Mouse (Mus musculus) urinary bladder, adult 2 months (tissue): ENCODE results near the gene Lhfp. TPM values are rescaled to one million over a fixed set of nuclear protein-coding genes. Genes with fewer than 3 reads are reported as not detected.
A peak's percentile ranks its signal among the peaks of the same experiment; 100 is the strongest.

Experiments
- DNase-seq: peaks from one replicate; pipeline ENCODE4 v3.0.0; 2022; ENCODE audit warnings: low spot score
- polyA plus RNA-seq: library from polyadenylated mRNA; depleted of rRNA; stranded (reverse); fragments of >200 nt; gene quantifications from 2 replicates; pipeline ENCODE4 v1.2.3, GENCODE M21; 2012; rRNA removed

Gene Lhfp
- polyA plus RNA-seq: 112 and 123 TPM in 2 replicates

DNA sequence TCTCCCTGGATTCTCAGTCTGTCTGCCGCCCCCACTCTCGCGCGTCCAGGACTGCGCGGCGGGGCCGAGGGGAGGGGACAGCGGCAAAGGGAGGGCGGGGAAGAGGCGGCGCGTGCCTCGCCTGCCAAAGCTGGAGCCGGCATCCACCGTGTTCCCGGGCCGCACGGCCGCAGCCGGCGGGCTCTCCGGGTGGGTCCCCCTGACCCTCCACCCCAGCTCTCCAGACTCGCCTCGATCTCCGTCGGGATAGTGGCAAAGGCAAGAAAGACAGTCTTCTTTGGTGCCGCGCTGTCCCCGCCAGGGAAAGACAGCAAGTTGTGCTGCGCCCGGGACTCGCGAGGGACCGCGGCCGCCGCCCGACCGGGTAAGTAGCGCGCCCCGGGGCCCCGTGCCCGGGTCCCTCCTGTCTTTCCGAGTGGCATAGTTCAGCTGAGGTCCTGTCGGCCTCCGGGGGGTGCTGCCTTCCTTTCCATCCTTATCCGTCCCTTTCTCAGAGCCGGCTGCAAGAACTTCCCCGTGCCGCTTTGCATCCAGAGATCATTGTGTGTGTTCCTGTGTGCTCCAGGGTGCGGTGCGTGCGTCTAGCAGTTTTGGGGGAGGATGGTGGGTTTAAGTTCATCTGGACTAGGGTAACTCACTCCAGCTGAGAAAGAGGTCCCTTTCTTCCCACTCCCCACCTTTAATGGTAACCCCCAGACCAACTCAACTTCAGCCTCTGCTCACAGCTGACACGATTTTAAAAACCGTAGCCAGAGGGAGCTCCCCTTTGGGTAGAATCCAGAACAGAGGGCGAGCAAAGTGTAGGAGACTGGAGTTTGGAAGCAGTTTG lies at the start of gene Lhfp:
Lhfp (plus strand) TSS at position 118 of the 829 bp plus-strand sequence.
- DNase-seq: peak; percentile 57

DNA sequence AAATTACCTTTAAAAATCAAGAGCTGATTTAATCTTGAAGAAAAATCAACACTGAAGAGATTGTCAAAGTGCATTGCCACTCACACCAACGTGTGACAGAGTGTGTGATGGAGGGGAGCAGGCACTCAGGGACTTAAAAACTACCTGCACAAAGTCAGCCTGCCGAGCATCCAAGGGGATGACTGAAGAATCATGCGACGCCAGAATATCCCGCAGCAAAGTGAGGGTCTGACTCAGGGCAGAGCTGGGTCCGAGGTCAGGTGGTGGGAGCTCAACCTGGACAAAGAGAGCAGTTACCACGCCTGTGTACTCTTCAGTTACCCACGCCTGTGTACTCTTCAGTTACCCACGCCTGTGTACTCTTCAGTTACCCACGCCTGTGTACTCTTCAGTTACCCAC lies 48.0 kb upstream of the Lhfp start:
- DNase-seq: no peak

DNA sequence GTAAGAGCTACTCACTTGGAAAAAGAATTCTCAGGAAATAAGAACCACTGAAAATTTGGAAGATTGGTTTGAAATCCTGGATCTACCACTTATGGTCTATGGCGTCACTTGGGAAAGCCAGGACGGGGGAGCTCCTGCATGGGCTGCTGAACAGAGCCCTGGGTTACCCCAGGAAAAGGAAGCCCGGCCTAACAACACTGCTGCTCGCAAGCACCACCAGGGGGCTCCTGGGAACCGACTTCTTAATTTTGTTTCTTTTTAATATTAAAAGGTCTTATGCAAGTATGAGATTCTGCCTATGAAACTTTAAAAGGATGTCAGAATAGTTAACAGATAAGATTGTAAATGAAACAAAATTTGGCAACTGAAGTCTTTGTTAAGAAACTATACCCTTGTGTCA lies 46.7 kb upstream of the Lhfp start:
- no peak for DNase-seq

DNA sequence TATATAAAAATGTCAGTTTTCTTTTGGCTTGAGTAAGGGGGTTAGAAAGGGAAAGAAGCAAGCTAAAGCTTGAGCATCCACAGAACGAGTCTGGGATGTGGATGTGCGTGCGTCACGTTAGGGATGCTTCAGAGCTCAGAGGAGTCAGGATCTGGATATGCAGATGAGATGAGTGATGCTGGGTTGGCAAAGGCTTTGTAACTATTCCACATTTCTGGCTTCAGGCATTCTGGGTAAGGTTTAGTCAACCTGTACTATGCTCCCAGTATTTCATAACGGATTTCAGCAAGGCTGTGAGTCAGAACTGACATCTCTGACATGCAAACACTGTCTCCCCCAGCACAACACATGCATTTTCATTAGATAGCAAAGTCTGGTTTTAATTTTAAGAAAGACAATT lies 44.7 kb upstream of the Lhfp start:
- no peak for DNase-seq

DNA sequence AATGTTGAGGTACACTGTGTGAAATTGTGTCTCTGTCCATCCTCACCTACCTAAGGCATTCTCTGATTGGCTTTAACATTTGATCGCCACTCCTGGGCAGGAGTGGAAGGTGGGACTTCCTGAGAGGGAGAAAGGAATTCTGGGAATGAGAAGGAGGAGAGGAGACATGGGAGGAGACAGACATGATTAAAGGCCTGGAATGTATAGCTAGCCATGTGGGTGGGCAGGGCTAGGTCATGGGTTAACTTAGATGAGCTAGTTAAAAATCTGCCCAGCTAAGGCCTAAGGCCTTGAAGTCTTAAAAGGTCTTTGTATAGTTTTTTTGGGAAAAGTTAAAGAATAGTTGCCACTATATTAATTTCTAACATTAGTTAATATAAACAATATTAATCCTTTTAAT lies 43.9 kb upstream of the Lhfp start:
- DNase-seq: no peak

DNA sequence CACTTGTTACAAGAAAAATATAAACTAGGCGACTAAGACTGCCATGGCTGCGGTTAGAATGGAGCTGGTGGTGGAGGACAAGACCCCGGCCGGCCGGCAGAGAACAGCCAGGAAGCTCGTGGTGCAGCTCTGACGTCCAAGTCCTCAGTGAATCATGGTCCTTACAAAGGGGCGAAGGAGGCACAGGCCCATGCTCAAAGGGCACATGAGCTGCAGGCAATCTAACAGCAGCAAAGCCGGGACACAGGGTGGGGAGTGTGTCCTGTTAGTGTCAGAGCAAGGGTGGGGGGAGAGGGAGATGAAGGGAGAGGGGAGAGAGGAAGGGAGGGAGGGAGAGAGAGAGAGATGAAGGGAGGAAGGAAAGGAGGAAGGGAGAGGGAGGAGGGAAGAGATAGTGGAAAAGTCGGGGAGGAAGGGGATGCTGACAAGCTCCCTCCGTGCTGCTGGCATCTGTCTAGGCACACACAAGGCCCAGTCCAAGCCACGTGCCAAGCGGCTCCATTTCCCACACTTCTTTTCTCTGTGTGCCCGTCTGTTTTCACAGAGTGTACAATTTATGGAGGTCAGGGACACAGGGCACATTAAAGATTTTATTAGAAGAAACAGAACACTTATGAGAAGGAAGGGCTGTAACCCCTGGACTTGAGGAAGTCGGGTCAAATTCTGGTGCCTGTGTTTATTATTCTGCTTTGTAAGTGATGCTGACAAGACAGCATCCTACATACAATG lies 42.1 kb upstream of the Lhfp start:
- no peak for DNase-seq

DNA sequence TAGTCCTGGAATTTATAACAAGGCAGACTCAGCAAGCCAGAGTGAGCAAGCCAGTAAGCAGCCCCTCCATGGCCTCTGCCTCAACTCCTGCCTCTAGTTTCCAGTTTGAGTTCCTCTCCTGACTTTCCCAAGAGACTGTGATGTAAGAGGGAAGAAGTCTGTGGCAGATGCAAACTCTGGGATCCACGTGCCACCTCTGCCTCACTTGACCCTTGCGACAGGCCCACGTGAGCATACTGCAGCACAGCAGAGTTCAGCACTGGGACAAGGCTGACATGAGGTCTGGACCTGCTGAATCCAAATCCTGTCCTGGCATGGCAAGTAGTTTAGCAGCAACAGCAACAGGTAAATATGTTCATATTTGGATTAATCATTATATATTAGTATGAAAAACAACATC lies 41.3 kb upstream of the Lhfp start:
- DNase-seq: no peak

DNA sequence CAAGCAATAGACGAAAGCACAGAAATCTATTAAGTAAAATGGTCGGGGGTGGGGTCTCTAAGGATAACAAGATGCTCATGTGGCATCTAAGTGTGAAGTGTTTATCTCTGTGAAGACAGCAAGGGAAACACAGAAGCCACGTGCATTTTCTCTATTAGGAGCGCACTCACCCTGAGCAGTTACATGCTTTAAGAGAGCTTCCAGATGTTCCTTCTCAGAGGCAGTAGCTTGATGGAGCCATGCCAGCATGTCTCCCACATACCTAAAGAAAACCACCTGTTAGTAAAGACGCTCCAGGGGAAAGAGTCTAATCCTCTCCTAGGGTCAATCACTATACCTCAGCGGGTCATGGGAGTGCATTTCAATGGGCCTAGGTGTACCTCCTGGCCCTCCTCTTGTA lies 39.3 kb upstream of the Lhfp start:
- no peak for DNase-seq

DNA sequence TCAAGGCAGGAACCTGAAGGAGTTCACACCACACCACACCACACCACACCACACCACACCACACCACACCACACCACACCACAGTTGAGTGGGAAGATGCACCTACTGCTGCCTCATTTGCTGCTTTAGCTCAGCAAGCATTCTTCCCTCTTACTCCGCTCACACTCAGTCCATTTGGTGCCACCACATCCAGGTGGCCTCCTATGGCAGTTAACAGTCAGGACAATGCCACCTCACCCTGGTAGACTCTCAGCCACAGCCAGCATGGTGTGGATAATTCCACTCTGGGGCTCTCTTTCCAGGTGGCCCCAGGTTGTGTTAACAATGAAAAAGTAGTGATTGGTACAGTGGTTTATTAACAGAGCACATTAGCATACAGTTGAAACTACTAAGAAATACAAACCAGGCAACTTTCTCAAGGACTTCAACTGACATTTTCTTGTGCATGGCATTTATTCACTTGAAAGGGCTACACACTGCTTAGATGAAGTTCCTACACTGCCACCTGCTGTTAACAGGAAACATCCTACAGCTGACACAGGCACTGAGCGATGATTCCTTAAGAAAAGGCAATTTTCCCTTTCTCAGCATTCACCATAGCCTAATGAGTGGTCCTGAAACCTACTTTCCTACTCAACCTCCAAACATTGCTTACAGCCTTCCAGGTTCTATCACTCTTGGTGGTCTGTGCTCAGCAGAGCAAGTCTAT lies 36.8 kb upstream of the Lhfp start:
- no peak for DNase-seq

DNA sequence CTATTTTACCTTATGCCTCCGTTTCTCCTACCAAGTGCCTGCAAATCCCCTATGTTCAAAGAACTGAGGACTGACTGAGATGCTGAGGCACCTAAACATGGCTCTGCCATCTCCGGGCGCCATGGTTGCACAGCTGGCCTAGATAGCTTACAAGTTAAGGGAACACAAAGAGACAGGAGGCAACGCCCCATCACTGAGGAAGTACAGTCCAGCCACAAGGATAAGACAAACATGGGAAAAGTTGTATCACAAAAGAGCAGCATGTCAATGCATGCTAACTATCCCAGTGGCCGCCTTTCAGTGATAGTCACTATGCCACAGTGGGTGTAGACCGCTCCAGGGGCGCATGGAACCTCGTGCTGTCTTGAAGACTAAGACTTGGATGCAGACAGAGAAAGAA lies 33.9 kb upstream of the Lhfp start:
- no peak for DNase-seq

DNA sequence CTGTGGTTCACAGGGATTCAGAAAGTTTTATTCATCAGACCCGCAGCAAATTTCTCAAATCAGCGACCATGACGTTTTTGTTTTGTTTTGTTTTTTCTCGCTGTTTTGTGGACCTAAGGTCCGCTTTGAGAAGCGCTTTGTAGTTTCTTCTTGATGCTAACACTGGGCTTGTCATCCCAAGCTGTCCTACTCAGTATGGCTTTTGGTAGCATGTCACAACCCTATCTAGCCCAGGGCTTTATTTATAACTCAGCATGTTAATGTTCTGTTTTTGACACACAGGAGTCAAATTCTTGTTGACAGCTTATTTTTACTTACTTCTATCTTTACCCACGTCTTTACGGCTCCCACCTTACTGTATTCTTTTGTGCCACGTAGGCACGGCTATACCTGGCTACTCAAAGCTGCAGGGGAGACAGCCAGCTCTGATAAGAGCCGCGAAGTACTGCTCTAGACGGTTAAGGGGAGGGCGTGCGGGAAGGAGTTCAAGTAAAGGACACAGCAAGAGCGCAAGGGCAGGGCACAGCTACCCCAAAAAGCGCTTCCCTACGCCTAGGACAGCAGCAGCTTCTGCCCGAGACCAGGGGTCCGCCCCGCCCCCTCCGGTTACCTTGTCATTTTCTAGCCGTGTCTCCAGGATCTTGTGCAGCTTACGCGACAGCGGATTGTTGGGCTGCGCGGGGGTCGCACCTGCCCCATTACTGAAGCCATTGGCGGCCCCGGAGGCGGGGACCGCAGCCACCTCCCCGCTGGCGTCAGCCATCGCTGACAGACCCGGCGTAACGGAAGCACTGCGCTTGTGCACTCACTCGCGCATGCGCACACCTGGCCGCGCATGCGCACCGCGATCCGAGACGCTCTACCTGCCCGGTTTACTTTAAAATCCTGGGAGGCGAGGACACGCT lies 24.6 kb upstream of the Lhfp start, which contains the start of gene Cog6:
Cog6 (minus strand) TSS at position 802 of the 905 bp plus-strand sequence.
- peak; percentile 74 for DNase-seq

DNA sequence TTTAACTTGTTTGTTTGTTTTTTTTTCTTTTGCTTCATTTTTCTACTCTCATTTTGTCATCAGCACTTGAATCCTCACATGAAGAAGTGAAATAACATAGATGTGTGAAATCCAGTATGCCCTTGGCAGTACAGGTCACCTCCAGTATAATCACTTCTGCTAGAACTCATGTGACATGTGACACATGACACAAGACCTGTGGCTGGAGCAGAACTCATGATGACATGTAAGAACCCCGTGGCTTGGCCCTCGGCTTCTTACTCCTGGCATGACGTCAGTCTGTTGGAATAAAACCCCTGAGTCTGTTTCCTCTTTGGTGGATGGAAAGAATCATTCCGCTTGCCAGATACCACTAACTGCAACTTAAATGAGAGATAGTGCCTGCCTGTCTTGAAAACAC lies 14.0 kb upstream of the Lhfp start:
- no peak for DNase-seq

DNA sequence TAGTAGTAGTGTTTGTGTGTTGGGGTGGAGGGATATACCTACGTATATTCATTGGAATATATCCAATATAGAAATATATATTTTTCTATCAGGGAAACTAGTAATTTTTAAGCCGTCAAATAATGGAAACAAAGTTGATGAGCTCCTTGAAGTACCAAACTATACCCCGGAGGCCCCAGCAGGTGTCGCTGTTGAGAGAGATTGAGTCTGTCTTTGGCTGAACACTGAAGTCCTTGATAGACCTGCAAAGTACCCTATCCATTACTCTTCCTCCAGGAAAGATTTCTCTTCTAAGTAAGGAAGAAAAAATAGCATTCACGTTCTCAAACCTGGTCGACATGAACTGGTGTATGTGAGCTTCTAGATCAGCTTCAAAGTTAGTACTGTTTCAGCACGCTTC lies 12.3 kb upstream of the Lhfp start:
- DNase-seq: peak; percentile 44

DNA sequence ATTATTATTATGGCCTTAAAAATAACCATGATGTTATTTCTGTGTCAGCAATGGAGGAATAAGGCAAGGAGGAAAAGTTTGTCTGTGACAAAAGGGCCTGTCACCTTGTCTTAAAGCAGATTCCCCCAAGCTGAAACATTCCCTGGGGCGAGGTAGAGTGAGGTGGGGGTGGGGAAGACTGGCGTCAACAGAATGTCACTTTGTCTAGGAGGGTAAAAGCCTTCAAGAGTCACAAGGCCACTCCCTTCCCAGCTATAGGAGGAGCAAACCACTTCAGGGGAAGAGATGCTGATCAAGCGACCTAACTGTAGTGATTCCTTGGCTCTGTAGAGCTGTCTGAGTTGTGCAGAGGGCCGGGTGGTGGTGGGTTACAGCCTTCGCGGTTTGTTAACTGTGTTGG lies 9.7 kb upstream of the Lhfp start:
- no peak for DNase-seq

DNA sequence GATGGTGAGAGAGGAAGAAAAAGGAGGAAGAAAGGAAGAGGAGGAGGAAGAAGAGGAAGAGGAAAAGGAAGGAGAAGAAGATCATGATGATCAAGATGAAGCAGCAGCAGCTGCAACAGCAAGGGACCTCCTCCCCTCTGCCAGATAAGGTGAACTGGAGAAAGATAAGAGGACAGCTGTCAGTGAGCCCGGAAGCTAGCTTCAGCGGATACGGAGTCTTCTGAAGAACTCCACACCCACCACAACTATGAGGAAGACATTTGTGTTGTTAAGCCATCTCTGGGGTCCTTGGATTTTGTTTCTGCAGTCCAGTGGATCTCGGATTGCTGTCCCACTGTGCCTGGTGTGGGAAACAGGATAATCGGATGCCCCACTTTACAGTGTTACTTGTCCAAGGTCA lies 8.9 kb upstream of the Lhfp start:
- no peak for DNase-seq

DNA sequence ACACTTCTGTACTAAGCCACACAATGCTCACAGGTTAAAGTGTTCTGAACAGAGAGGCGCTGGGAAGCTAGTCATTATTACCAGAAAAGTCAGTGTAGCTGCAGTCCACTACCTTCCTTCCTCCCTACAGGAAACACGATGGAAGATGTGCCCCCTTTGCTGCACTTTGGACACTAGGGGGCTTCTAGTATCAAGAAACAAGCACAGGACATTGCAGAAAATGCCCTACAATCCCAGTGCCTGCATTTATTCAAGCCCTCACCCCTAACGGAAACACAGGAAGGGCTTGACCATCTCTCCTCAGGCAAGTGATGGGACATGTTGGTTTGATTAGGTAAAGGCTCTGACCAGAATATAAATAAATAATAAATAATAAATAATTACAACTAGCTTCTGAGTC lies 7.9 kb upstream of the Lhfp start:
- DNase-seq: no peak

DNA sequence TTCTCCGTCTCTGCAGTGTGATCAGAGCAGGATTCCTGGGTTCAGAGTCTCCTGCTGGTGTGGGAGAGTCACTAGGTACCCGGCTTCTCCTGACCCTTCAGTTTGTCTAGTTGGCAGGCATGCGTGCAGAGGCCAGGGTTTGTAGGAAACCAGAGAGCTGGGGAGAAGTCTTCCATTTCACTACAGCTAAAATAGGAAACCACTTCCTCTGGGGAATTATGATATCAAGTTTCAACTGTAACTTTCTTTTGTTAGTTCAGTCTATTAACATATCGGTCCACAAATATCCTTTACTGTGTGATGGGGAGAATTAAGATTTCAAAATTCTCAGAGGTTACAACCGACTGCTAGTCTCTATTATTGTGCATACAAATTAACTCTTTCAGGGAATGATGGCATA lies 5.3 kb upstream of the Lhfp start:
- DNase-seq: no peak

DNA sequence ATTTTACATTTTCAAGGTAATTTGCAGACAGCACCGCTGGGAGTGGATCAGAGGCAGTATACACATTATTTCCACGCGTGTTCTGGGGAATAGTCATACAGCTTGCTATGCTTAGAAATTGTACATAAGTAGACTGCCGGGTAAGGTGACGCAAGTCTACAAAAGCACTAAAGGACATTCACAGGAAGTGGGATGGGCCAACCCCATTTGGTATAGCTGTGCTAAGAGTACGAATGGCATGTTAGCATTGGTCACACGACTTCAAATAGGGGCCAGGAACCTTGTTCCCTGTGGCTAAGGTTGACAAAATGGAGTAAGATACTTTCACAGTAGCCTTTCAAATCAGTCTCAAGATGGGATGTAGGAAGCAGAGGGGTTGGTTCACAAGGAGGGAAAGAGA lies 4.4 kb upstream of the Lhfp start:
- no peak for DNase-seq

DNA sequence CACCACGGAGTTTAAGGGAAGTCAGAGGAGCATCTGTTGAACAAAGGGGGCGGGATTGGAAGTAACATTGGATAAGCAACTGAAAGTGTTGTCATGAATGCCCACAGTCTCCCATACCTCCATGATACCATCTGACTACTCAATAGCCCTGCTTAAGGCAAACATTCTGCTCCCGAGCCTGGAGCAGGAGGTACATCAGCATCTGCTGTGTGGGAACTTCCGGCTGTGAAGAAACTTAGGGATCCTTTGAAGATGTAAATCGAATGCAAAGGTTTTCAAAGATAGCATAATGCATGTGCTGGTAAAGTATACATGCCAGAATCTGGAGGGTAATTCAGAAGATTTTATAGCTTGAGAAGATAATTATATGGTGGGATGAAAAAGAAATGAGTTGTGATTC lies 2.4 kb upstream of the Lhfp start:
- no peak for DNase-seq

DNA sequence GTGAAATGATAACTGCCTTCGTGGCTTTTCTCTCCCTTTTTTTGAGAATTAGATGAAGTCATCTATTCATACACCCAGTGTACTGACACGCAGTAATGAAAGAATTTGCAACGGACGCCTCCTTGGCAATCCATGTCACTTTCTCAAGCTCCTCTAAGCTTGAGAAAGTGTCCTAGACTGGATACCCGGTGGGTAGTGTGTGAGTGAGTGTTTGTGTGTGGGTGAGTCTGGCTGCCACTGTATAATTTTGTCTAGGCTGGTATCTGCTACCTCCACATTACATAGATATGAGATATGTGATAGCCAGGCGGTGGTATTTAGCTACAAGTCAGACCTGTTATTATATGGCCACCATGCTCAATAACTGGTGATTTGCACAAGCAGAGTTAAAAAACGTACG lies 1.6 kb upstream of the Lhfp start:
- DNase-seq: no peak

DNA sequence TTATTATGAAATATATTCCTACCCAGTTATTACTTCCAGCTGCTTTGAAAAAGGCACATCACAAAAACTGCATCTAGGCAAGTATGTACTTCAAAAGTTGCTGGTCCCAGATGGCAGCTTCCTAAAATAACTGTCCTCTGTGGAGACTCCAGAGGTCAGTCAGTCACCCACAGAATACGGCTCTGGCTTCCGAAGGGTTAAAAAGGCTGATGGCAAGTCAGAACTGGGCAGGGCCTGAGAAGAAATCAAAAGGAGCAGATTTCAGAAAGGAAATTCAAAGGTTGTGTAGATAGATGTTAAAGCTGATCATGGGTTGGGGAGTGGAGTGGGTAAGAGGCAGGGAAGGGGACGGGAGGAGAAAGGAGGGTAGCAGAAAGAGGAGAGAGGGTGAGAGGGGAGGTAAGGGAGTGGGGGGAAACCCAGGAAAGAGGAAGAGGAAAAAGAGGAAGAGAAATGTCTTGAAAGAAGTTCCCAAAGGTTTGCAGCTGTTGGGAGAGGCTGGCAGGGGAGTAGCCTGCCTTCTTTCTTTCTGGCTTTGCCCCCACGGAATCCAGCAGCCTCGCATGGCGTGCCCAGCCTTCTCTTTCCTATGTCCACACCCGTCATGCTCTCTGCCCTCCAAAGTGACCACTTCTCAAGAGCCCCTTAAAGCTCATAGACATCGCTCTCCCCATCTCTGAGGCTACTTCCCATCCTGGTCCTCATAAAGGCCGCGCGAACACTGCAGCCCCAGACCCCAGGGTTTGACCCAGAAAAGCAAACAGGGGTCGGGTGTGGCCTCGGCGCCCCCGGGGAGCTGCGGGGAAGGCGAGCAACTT lies 526 bp upstream of the Lhfp start:
- no peak for DNase-seq
